Mouse (Mus musculus): ENCODE measurements around the gene Lonrf3. TPM values are rescaled to one million over a fixed set of nuclear protein-coding genes. Genes with fewer than 3 reads are reported as not detected.

Gene Lonrf3
- 0.22 TPM for polyA plus RNA-seq (2021)

DNA sequence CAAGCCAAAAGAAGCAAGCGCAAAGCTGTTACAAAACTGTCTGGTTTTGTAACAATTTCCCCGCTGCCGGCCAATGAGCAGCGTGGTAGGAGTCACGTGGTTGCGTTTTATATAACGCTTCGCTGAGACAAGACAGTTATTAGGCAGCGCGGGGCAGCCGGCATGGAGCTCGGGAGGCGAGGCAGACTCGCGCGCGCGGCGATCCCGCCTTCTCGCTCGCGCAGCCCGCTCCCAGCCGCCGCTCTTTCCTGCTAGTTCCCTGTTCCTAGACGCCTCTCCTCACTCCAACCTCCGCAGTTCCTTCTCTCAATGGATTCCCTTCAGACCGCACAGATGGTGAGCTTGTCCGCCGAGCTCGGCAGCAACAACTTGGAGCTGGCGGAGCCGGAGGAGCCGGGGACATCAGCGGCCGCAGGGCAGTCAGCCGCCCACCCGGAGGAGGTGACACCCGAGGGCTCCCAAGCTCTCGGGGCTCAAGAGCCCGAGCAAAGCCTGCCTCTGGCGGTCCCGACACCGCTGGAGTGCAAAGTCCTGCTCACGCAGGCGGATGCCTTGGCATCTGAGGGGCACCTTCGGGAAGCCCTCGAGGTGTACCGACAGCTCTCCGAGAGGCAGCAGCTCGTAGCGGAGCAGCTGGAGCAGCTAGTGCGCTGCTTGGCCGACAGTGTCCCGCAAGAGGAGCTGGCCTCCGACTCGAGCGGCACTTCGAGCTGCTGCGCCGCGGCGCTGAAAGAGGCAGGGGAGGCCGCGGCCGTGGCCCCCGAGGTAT is at the start of gene Lonrf3:
Lonrf3 (plus strand) TSS at position 83 of the 769 bp plus-strand sequence.
- TF ChIP-seq CTCF (IDR thresholded peaks at IDR 0.05) = no peak
- ATAC-seq (no peak), DNase-seq (ENCODE audit: low read depth, low spot score) (no peak)
- ChIA-PET CTCF (interaction anchor here (2.2 kb wide), 1 partner anchor 16 kb away, joined by 4 read pairs; no protein-coding TSS in a partner anchor), POLR2A (no interaction called here)
- peaks cover 35% of the 10 kb centered on the region for H3K27me3 ChIP-seq
- in situ Hi-C loops (cut with MboI; ENCODE audit: low pct_unique_long_range_greater_than_20kb) = no loop called here

DNA sequence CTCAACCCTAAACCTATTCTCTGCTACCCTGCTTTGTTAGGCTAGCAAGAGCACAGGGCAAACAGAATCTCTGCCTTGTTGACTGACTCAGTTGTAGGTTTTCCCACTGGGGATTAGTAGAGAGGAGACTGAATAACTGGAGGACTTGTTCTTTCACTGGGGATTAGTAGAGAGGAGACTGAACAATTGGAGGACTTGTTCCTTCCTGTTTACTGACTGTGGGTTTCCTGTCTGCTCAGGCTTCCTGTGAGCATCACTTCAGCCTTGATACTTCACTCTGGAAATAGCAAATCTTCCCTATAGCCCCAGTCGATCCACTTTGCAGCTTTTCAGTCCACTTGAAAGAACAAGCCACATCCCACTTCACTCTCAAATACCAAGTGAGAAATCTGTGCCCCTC is 49.4 kb upstream of the Lonrf3 start:
- peaks cover 36% of the 10 kb centered on the region for H3K27me3 ChIP-seq
- ATAC-seq (no peak), DNase-seq (ENCODE audit: low read depth, low spot score) (no peak)
- TF ChIP-seq CTCF (IDR thresholded peaks at IDR 0.05) = no peak
- in situ Hi-C loops (cut with MboI; ENCODE audit: low pct_unique_long_range_greater_than_20kb) = no loop called here
- CTCF ChIA-PET = no interaction called here
- POLR2A ChIA-PET = no interaction called here

DNA sequence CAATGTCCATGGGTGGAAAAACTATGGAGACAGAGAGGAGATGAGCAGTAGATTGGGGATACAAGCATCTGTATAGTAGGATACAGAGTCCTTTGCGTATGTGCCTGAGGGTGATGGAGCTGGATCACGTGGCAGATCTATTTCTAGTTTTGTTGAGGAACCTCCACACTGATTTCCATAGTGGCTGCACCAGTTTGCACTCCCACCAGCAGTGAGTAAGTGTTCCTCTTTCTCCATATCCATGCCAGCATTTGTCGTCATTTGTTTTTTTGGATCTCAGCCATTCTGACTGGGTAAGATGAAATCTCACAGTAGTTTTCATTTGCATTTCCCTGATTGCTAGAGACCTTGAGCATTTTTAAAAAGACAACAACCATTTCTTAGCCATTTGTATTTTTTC is 16.7 kb upstream of the Lonrf3 start:
- CTCF ChIA-PET = no interaction called here

DNA sequence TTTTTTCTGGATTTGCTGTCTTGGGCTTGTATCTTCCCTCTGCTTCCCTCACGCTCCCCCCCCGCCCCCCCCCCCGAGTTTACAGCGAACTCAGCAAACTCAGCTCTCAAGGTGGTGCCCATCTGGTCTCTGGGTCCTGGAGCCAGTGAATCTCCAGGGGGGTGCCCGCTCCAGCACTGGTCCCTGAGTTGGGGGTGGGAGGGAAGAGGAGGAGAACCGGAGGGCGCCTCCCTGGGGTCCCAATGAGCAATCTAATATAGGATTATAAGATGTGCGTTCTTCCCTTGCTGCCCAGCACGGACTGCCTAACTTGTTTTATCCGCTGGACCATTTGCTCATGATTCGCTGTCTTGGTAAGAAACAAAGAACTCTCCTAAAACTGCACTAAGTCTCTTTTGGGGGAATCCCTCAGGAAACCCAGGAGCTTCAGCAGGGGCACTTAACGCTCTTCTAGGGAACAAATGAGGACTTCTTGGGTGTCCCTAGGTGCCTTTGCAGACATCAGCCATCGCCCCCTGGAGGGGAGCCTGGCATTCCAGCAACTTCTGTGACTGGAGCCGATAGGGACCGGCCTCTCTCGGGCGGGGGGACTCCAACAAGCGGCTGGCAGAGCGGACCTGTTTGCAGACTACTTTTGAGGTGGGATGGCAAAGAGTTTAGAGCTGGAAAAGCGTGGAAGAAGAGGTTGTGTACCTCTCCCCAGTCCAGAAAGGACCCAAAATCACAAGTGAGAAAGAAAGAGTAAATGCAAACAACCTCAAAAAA is 480 bp upstream of the Lonrf3 start:
- ATAC-seq = no peak
- H3K27me3 ChIP-seq = peaks cover 35% of the 10 kb centered on the region
- ChIA-PET CTCF (interaction anchor here (0.7 kb wide), 1 partner anchor 102 kb away, joined by 3 read pairs; no protein-coding TSS in a partner anchor), POLR2A (no interaction called here)
- no peak for DNase-seq (ENCODE audit: low read depth, low spot score)
- in situ Hi-C loops (cut with MboI; ENCODE audit: low pct_unique_long_range_greater_than_20kb) = no loop called here
- TF ChIP-seq CTCF (IDR thresholded peaks at IDR 0.05) = no peak

More for the DNA sequence above, 16.7 kb upstream of the Lonrf3 start:
- ATAC-seq (no peak), DNase-seq (ENCODE audit: low read depth, low spot score) (no peak)
- peaks cover 31% of the 10 kb centered on the region for H3K27me3 ChIP-seq
- POLR2A ChIA-PET = no interaction called here
- in situ Hi-C loops (cut with MboI; ENCODE audit: low pct_unique_long_range_greater_than_20kb) = no loop called here
- no peak for TF ChIP-seq CTCF (IDR thresholded peaks at IDR 0.05)

DNA sequence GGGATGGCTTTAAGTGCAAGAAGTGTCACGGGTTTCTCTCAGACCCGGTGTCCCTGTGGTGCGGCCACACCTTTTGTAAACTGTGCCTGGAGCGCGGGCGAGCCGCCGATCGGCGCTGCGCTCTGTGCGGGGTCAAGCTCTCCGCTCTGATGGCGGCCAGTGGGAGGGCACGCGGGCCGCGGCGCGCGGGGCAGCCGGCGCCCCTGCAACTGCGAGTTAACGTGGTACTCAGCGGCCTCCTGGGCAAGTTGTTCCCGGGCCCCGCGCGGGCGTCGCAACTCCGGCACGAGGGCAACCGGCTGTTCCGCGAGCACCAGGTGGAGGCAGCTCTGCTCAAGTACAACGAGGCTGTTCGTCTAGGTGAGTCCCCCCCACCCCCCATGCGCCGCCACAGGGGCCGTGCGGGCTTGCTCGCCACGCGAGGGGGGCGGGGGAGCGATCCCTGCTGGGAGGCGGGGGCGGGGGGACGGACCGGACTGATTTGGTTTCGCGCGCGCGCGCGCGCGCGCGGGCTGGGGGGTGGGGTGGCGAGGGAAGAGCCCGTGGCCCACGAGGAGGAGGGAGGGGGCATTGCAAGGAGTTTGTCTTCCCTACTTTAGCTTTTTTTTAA is 992 bp downstream of the Lonrf3 start:
- CTCF ChIA-PET = interaction anchor here (2.2 kb wide), 1 partner anchor 16 kb away, joined by 4 read pairs; no protein-coding TSS in a partner anchor
- DNase-seq (ENCODE audit: low read depth, low spot score) (no peak), ATAC-seq (no peak)
- POLR2A ChIA-PET = no interaction called here
- no peak for TF ChIP-seq CTCF (IDR thresholded peaks at IDR 0.05)
- in situ Hi-C loops (cut with MboI; ENCODE audit: low pct_unique_long_range_greater_than_20kb) = no loop called here
- H3K27me3 ChIP-seq = peaks cover 36% of the 10 kb centered on the region

DNA sequence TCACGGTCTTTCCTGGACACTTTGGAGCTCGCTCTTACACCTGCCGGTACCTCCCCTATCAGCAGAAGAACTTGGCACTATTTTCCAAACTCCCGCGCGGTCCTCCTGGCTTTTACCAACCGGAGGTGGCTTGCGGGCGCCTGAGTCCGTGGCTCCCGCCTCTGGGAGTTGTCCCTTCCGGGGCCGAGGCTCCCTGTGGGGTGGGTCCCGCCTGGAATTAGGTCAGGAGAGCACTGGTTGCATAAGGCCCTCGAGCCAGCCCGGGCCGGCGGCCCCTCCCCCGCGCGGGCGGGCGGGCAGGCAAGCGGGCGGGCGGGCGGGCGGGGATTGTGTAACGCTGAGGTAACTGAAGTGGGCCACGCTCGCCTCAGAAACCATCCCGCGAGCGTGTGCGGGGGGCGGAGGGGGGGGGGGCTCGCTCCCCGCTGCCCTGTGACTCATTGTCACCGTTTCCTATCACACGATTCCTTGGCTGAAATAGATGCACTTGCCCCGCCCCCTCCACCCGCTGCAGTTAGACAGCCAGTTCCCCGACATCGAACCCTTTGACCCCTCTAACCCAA is 1.8 kb downstream of the Lonrf3 start:
- in situ Hi-C loops (cut with MboI; ENCODE audit: low pct_unique_long_range_greater_than_20kb) = no loop called here
- ATAC-seq = peak; percentile 28
- DNase-seq (ENCODE audit: low read depth, low spot score) = no peak
- TF ChIP-seq CTCF (IDR thresholded peaks at IDR 0.05) = no peak
- CTCF ChIA-PET = interaction anchor here (2.2 kb wide), 1 partner anchor 15 kb away, joined by 4 read pairs; no protein-coding TSS in a partner anchor
- POLR2A ChIA-PET = no interaction called here
- H3K27me3 ChIP-seq = peaks cover 32% of the 10 kb centered on the region

DNA sequence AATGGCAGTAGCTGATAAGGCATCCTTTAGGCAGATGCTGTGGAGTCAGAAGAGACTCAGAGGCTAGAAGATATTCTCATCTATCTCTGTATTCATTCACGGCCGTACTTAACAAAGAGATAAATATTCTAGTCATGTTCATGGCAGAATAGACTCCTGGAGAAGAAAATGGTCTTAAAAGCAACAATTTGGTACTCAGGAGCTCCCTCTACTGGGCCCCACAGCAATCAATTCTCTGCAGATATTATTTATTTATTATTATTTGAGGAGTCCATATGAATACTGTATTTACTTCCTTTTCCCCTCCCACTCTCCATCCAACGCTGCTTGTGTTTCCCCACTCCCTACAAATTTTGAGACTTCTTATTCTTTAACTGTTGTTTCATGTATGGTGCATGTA is 24.3 kb downstream of the Lonrf3 start:
- ChIA-PET CTCF (interaction anchor here (1.3 to 1.7 kb wide), 2 partner anchors 41 to 77 kb away, joined by 4 read pairs; no protein-coding TSS in a partner anchor), POLR2A (no interaction called here)
- in situ Hi-C loops (cut with MboI; ENCODE audit: low pct_unique_long_range_greater_than_20kb) = no loop called here
- DNase-seq (ENCODE audit: low read depth, low spot score) (no peak), ATAC-seq (no peak)
- H3K27me3 ChIP-seq = peaks cover 53% of the 10 kb centered on the region
- peak; percentile 28 for TF ChIP-seq CTCF (IDR thresholded peaks at IDR 0.05)

DNA sequence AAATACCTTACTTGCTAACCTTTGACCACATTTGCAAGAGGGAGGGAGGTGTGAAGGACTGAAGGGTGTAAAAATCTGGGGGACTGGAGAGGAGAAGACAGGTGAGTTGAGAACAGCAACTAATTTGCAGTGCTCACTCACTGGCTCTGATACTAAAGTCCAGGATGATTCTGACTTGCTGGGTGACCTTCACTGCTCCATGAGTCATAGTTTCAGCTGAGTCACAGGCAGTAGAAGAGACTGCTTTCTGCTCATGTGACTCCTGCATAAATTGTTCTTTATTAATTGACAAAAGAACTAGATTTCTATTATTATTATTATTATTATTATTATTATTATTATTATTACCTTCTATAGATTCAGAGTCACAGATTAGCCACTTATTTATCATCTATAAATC is 57.2 kb downstream of the Lonrf3 start:
- ChIA-PET POLR2A (no interaction called here), CTCF (no interaction called here)
- in situ Hi-C loops (cut with MboI; ENCODE audit: low pct_unique_long_range_greater_than_20kb) = loop anchor here (25.0 kb wide), 1 partner anchor 373 kb away; no protein-coding TSS in a partner anchor
- TF ChIP-seq CTCF (IDR thresholded peaks at IDR 0.05) = no peak
- DNase-seq (ENCODE audit: low read depth, low spot score) = no peak
- H3K27me3 ChIP-seq = peaks cover 32% of the 10 kb centered on the region
- no peak for ATAC-seq

DNA sequence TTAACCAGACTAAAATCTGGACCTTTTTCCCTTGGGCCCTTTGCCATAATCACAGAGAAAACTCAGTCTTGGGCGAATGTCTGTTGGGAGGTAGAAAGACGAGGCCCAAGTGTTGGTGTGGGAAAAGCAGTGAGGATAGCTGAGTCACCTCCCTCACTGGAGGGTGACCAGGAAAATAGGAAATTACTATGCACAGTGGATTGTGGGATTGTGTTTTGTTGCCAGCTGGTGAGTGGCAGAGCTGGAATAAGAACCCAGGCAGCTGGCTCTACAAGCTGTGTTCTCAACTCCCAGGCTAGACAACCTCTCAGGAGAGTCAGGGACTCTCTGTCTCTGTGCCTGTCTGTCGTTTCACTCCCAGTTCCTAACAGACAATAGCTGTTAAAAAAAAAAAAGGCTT is 61.8 kb downstream of the Lonrf3 start:
- no peak for DNase-seq (ENCODE audit: low read depth, low spot score)
- no peak for ATAC-seq
- no peak for TF ChIP-seq CTCF (IDR thresholded peaks at IDR 0.05)
- CTCF ChIA-PET = interaction anchor here (0.9 to 1.6 kb wide), 3 partner anchors 164 to 206 kb away, joined by 3 to 4 read pairs (median 4); no protein-coding TSS in a partner anchor
- peaks cover 33% of the 10 kb centered on the region for H3K27me3 ChIP-seq
- POLR2A ChIA-PET = interaction anchor here (0.6 kb wide), 1 partner anchor 8 kb away, joined by 3 read pairs; no protein-coding TSS in a partner anchor
- in situ Hi-C loops (cut with MboI; ENCODE audit: low pct_unique_long_range_greater_than_20kb) = loop anchor here (5.0 to 25.0 kb wide), 2 partner anchors 163 to 378 kb away; no protein-coding TSS in a partner anchor

DNA sequence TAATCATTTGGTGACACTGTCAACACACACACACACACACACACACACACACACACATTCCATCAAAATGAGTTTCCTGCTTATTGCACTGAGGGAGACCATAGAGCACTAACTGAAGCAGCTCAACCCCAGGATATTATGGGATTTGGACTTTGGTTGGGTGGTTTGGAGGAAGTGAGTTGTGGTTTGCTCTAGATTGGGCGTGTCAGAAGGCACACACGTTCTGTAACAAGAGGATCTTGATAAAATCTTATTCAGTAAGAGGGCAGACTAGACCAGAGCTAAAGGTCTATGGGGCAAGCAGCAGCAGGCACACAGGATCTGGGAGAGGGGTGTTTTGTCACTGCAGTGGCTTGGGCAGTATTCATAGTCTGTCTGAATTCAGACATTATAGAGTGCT is 62.4 kb downstream of the Lonrf3 start:
- H3K27me3 ChIP-seq = peaks cover 34% of the 10 kb centered on the region
- ChIA-PET POLR2A (no interaction called here), CTCF (interaction anchor here (0.9 to 1.4 kb wide), 2 partner anchors 164 to 207 kb away, joined by 3 to 4 read pairs; no protein-coding TSS in a partner anchor)
- ATAC-seq (no peak), DNase-seq (ENCODE audit: low read depth, low spot score) (no peak)
- TF ChIP-seq CTCF (IDR thresholded peaks at IDR 0.05) = no peak
- in situ Hi-C loops (cut with MboI; ENCODE audit: low pct_unique_long_range_greater_than_20kb) = loop anchor here (5.0 to 25.0 kb wide), 2 partner anchors 163 to 378 kb away; no protein-coding TSS in a partner anchor
